Mouse (Mus musculus) hematopoietic stem cell, adult 5-6 weeks (primary cell): ENCODE results near the gene Rnf144b. TPM values are rescaled to one million over a fixed set of nuclear protein-coding genes. Genes with fewer than 3 reads are reported as not detected.

Experiments used
- ATAC-seq, 2 experiments: fragments of 125-278 bp in 1 of 2; replicated peaks in 1 of 2; 2 replicates each; pipeline ENCODE4 v1.8.0; 2016 to 2017; ENCODE audit warnings: inconsistent platforms in 2 of 2, mild to moderate bottlenecking in 2 of 2, moderate number of reproducible peaks in 2 of 2, low read depth in 1 of 2, moderate TSS enrichment in 1 of 2; ENCODE audit not compliant: low FRiP score in 2 of 2, poor library complexity in 2 of 2, severe bottlenecking in 2 of 2, insufficient read depth in 1 of 2, low TSS enrichment in 1 of 2
- total RNA-seq: library from RNA; stranded (forward); fragments of 172-1452, 232-1000 nt; gene quantifications from 2 replicates; pipeline ENCODE4 v1.2.3, GENCODE M21; 2017

The Rnf144b gene
- 5.3 and 5.6 TPM in 2 replicates for total RNA-seq

- ATAC-seq, result peak; percentile 74 to 81
These were observed at the start of gene Rnf144b for GRCm38 (mm10) chr13:47122537-47123430. Gene Rnf144b (plus strand): TSS chr13:47122656.

- no peak for ATAC-seq
These were observed 46.3 kb upstream of the Rnf144b start for GRCm38 (mm10) chr13:47076156-47076555.

GRCm38 (mm10) chr13:47077367-47077766 lies 45.1 kb upstream of the Rnf144b start:
- no peak for ATAC-seq

GRCm38 (mm10) chr13:47078799-47079198 lies 43.7 kb upstream of the Rnf144b start:
- ATAC-seq, result no peak

- ATAC-seq, result no peak
These were observed 41.5 kb upstream of the Rnf144b start for GRCm38 (mm10) chr13:47080905-47081505.

GRCm38 (mm10) chr13:47088433-47088832 lies 34.0 kb upstream of the Rnf144b start:
- ATAC-seq, result no peak

GRCm38 (mm10) chr13:47089271-47089670 lies 33.2 kb upstream of the Rnf144b start:
- no peak for ATAC-seq

- no peak for ATAC-seq
These were observed 28.7 kb upstream of the Rnf144b start for GRCm38 (mm10) chr13:47093791-47094190.

- ATAC-seq, result no peak
These were observed 25.9 kb upstream of the Rnf144b start for GRCm38 (mm10) chr13:47096591-47096990.

GRCm38 (mm10) chr13:47099265-47099664 lies 23.2 kb upstream of the Rnf144b start:
- ATAC-seq, result no peak

GRCm38 (mm10) chr13:47100587-47100986 lies 21.9 kb upstream of the Rnf144b start:
- no peak for ATAC-seq

- no peak for ATAC-seq
These were observed 18.3 kb upstream of the Rnf144b start for GRCm38 (mm10) chr13:47104146-47104545.

- ATAC-seq, result no peak; a peak in 1 of 4 replicates
These were observed 17.5 kb upstream of the Rnf144b start for GRCm38 (mm10) chr13:47104856-47105541.

GRCm38 (mm10) chr13:47105711-47106579 lies 16.5 kb upstream of the Rnf144b start, which contains the start of gene Dek:
Gene Dek (minus strand): TSS chr13:47106201.
- peak; percentile 77 to 83 for ATAC-seq

GRCm38 (mm10) chr13:47106580-47106888 lies 15.9 kb upstream of the Rnf144b start:
- ATAC-seq, result peak; percentile 19 to 27; a peak in 2 of 4 replicates

- ATAC-seq, result no peak
These were observed 13.2 kb upstream of the Rnf144b start for GRCm38 (mm10) chr13:47109239-47109638.

- no peak for ATAC-seq
These were observed 11.3 kb upstream of the Rnf144b start for GRCm38 (mm10) chr13:47111185-47111584.
